Comparison of ENCODE assay signal across 17 mouse cellular contexts in genomic region chr3:22047203-22047602, GRCm38 (mm10). TPM values are rescaled to one million over a fixed set of nuclear protein-coding genes. Genes with fewer than 3 reads are reported as not detected.
DNase-seq lines count a peak whose midpoint lies in the region; ATAC-seq lines count a peak whose summit lies in the region.
"Had no signal": no experiment of that assay in that cellular context is flagged by ENCODE, and none has a peak within 500 bp of the region (broad histone marks: within the 10 kb centered on the region; RNA-seq: fewer than 3 reads in every experiment).

No protein-coding gene starts in this region.

- DNase-seq in cerebellum, postnatal 10 days = peak; percentile 31 to 38
- no peak for DNase-seq in cerebellum, adult 8-10 months
- peak; percentile 70 for DNase-seq in kidney, adult 18-20 months
- peak; percentile 69 to 71 for DNase-seq in heart, postnatal 10 days
- peak; percentile 58 for DNase-seq in testis, postnatal 14 days (ENCODE audit: low spot score)
- DNase-seq in c-Kit-positive CD71-positive TER-119-positive erythroid progenitor cells, embryonic 14.5 days (ENCODE audit: low spot score) = no peak
- DNase-seq: adrenal gland, adult 2 months; cerebellum, adult 9-11 months; layer of hippocampus, adult 9-11 months; right cerebral cortex, adult 18-20 months had no signal

- H3K9ac ChIP-seq in kidney, embryonic 15.5 days = no peak overlapping the region
- no peak overlapping the region for H3K9ac ChIP-seq in neural tube, embryonic 15.5 days (replicated peaks)
- H3K9ac ChIP-seq: intestine, embryonic 15.5 days; liver, embryonic 12.5 days had no signal

- H3K36me3 ChIP-seq in kidney, embryonic 15.5 days = no peaks in the 10 kb centered on the region
- no peaks in the 10 kb centered on the region for H3K36me3 ChIP-seq in neural tube, embryonic 15.5 days
- H3K36me3 ChIP-seq: embryonic facial prominence, embryonic 10.5 days; intestine, embryonic 15.5 days; liver, embryonic 12.5 days had no signal

- no peak for ATAC-seq in kidney, embryonic 15.5 days (replicated peaks; ENCODE audit: low FRiP score)
- no peak for ATAC-seq in neural tube, embryonic 15.5 days (ENCODE audit: low FRiP score)
- ATAC-seq: intestine, embryonic 15.5 days; liver, embryonic 12.5 days; Patski had no signal

- WGBS in kidney, embryonic 15.5 days = 84% methylated on average over 14 of the region's 14 CpGs
- 88% methylated on average over 14 of the region's 14 CpGs for WGBS in neural tube, embryonic 15.5 days

- no peak overlapping the region for H3K4me2 ChIP-seq in kidney, embryonic 15.5 days
- no peak overlapping the region for H3K4me2 ChIP-seq in neural tube, embryonic 15.5 days
- H3K4me2 ChIP-seq: intestine, embryonic 15.5 days; liver, embryonic 12.5 days had no signal

- no peaks in the 10 kb centered on the region for H3K4me1 ChIP-seq in kidney, embryonic 15.5 days
- no peaks in the 10 kb centered on the region for H3K4me1 ChIP-seq in neural tube, embryonic 15.5 days
- H3K4me1 ChIP-seq: embryonic facial prominence, embryonic 10.5 days; intestine, embryonic 15.5 days; liver, embryonic 12.5 days had no signal

- H3K4me3 ChIP-seq in kidney, embryonic 15.5 days (replicated peaks) = no peak overlapping the region
- no peak overlapping the region for H3K4me3 ChIP-seq in neural tube, embryonic 15.5 days (replicated peaks)
- H3K4me3 ChIP-seq: embryonic facial prominence, embryonic 10.5 days; intestine, embryonic 15.5 days; liver, embryonic 12.5 days had no signal

- 0 out of 2 replicates have a peak, but pooled peaks cover 4% of the 10 kb centered on the region for H3K9me3 ChIP-seq in kidney, embryonic 15.5 days (replicated peaks)
- no peaks in the 10 kb centered on the region for H3K9me3 ChIP-seq in neural tube, embryonic 15.5 days (replicated peaks)
- H3K9me3 ChIP-seq: intestine, embryonic 15.5 days; liver, embryonic 12.5 days had no signal

- no peaks in the 10 kb centered on the region for H3K27me3 ChIP-seq in kidney, embryonic 15.5 days
- no peaks in the 10 kb centered on the region for H3K27me3 ChIP-seq in neural tube, embryonic 15.5 days (replicated peaks)
- H3K27me3 ChIP-seq: CH12.LX; intestine, embryonic 15.5 days; liver, embryonic 12.5 days; Patski had no signal

- intact Hi-C loops in heart, postnatal 10 days (cut with DNase I) = no loop called here

- H3K27ac ChIP-seq in kidney, embryonic 15.5 days = no peak overlapping the region
- H3K27ac ChIP-seq in neural tube, embryonic 15.5 days (replicated peaks) = no peak overlapping the region
- H3K27ac ChIP-seq: embryonic facial prominence, embryonic 10.5 days; intestine, embryonic 15.5 days; liver, embryonic 12.5 days had no signal

RNA-seq across cellular contexts. Expression of gene Tbl1xr1, which starts 29.2 kb away (rescaled TPM):
- polyA plus RNA-seq in kidney, embryonic 15.5 days (2015; fragmentation: Nextera tagmentation; extraction: Ambion mirVana) = 20.9 and 22.8 TPM in 2 replicates
- total RNA-seq in heart, postnatal 10 days (2021) = 10 to 100 TPM; 69.2 to 71.8 TPM
- 16.1 and 18.3 TPM in 2 replicates for polyA plus RNA-seq in neural tube, embryonic 15.5 days (2015; fragmentation: Nextera tagmentation; extraction: Ambion mirVana)

Comparison
In these comparisons a context has a peak if more than half of its experiments do, and no peak if none do; other contexts are left out.
1. DNase-seq: peak in cerebellum, postnatal 10 days (2 of 2), kidney, adult 18-20 months (single experiment), heart, postnatal 10 days (2 of 2) and testis, postnatal 14 days (single experiment); none in cerebellum, adult 8-10 months (single experiment) and c-Kit-positive CD71-positive TER-119-positive erythroid progenitor cells, embryonic 14.5 days (single experiment).